Mouse (Mus musculus) embryo, embryonic 11.5 days (tissue): Measurements from ENCODE around the gene Emp3.

Experiments
- DNase-seq: peaks from one replicate; pipeline ENCODE4 v3.0.0-alpha.2; 2012; ENCODE audit warnings: low read depth, low spot score

Emp3 gene

DNA sequence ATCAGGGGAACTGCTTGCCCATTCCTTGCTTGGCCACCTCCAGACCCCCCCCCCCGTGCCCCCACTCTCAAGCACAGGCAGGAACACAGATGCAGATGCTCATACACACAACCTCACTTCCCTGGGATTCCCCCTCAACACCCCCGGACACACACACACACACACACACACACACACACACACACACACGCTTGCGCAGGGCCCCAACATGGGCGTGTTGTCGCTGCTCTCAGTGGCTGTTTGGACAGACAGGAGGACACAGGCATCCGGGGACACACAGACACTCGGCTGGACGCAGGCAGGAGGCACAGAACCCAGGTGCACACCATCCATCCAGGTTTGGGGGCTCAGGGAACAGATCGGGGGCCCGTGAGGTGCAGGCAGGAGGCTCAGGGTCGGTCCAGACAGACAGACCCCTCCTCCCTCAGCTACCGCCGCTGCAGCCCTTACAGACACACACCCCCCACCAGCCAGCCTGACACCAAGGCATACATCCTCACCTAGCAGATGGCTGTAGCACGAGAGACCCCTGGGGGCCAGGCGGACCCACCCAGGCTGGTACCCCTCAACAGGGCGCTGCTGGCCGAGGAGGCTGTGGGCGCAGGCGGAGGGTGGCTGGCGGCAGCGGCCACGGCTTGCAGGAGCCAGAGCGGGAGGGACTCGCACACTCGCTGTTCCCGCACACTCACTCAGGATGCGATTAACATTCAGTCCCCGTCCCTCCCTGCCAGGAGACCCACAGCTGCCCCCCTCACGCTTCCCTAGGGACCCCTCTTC is 50.7 kb downstream of the Emp3 start:
- DNase-seq: no peak

DNA sequence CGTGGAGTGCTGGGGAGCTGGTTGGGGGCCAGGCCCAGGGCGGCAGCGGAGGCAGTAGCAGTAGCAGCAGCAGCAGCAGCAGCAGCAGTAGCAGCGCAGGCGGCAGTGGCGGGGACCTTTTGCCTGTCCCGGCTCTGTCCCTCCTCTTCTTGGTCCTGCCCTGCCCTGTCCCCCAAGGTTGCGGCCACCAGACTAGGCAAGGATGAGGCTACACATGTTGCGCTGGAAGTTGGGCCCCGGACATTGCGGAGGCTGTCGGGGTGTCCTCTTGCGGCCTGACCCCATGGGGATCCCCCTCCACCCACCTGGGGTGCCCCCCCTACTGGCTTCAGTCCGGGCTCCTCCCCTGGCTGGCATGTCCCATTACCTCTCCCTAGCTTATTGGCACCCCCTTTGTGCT is 51.4 kb downstream of the Emp3 start:
- no peak for DNase-seq

DNA sequence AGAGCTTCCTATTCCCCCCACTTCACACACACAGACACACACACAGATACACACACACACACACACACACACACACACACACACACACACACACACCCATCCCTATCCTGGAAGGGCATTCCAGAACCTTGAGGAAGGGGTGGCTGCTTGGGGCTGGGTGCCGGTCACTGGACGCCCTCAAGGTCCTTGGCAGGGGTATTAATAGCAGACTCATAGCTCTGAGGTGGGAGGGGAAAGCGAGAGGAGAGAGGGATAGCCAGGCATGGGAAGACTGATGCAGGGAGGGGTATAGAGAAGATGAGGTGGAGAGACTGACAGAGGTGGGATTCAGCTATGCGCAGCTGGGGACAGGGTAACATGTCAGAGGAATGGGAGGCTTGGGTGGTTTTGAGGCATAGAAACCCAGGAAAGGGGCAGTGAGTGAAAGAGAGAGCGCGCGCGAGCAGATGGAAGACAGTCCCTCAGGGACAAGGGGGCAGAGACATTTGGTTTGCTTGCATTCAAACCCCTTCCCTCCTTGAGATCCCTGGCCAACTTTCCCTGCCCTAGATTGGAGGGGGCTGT is 52.0 kb downstream of the Emp3 start:
- DNase-seq: no peak
